Mouse (Mus musculus) bone marrow macrophage, adult 2 months (primary cell): ENCODE results near the gene Pwp2.

Experiments used
- CTCF ChIP-seq: IDR thresholded peaks from 2 replicates; pipeline ENCODE4 v1.5.1; 2012; ENCODE audit warnings: low read depth, mild to moderate bottlenecking, low read length, moderate library complexity
- POLR2A ChIP-seq: IDR thresholded peaks from 2 replicates; pipeline ENCODE4 v1.6.1; 2012; ENCODE audit warnings: mild to moderate bottlenecking, low read depth, low read length, borderline replicate concordance

GRCm38 (mm10) chr10:78184531-78185380, at the start of gene Pwp2:
- no peak for TF ChIP-seq CTCF
- no peak for TF ChIP-seq POLR2A
